22 mouse cellular contexts compared by ENCODE assay signal in genomic region chr11:77849151-77849550, GRCm38 (mm10). TPM values are rescaled to one million over a fixed set of nuclear protein-coding genes. Genes with fewer than 3 reads are reported as not detected.
DNase-seq lines count a peak whose midpoint lies in the region; ATAC-seq and TF ChIP-seq lines count a peak whose summit lies in the region.
"Had no signal": no experiment of that assay in that cellular context is flagged by ENCODE, and none has a peak within 500 bp of the region (broad histone marks: within the 10 kb centered on the region; RNA-seq: fewer than 3 reads in every experiment).

No protein-coding gene starts in this region.

- 0 out of 2 replicates have a peak overlapping the region, but pooled peaks have one; percentile 7 for H3K27ac ChIP-seq in heart, embryonic 10.5 days
- H3K27ac ChIP-seq in midbrain, embryonic 14.5 days (replicated peaks; ENCODE audit: low read depth, low read length) = peak overlapping the region; percentile 58; the same call in 1 of the 2 replicates
- H3K27ac ChIP-seq in midbrain, embryonic 10.5 days (replicated peaks) = no peak overlapping the region
- H3K27ac ChIP-seq in hindbrain, postnatal 0 days = peak overlapping the region; percentile 15; the same call in 1 of the 2 replicates
- H3K27ac ChIP-seq in kidney, embryonic 16.5 days (ENCODE audit: low read length) = no peak overlapping the region
- H3K27ac ChIP-seq: embryonic facial prominence, embryonic 13.5 days; gastrocnemius, adult 2 months; liver, embryonic 14.5 days had no signal

- H3K36me3 ChIP-seq in heart, embryonic 10.5 days = peaks cover 97% of the 10 kb centered on the region
- peaks cover 67% of the 10 kb centered on the region for H3K36me3 ChIP-seq in midbrain, embryonic 14.5 days (ENCODE audit: control insufficient read depth, insufficient read depth, low read length)
- peaks cover 95% of the 10 kb centered on the region for H3K36me3 ChIP-seq in midbrain, embryonic 10.5 days
- H3K36me3 ChIP-seq in hindbrain, postnatal 0 days (ENCODE audit: insufficient read depth, low read length) = peaks cover 30% of the 10 kb centered on the region
- peaks cover 44% of the 10 kb centered on the region for H3K36me3 ChIP-seq in kidney, embryonic 16.5 days (ENCODE audit: insufficient read depth, low read length)

- no peak for DNase-seq in heart, embryonic 10.5 days (ENCODE audit: low spot score)
- DNase-seq in heart, postnatal 14 days = no peak
- no peak for DNase-seq in midbrain, embryonic 14.5 days
- no peak for DNase-seq in midbrain, embryonic 10.5 days (ENCODE audit: low spot score)
- no peak for DNase-seq in hindbrain, postnatal 0 days (ENCODE audit: low spot score)
- DNase-seq in urinary bladder, postnatal 25 days (ENCODE audit: low spot score) = peak; percentile 31
- no peak for DNase-seq in layer of hippocampus, postnatal 25 days (ENCODE audit: extremely low spot score in 1 of 2, low spot score in 1 of 2)
- DNase-seq: B cell, adult 2 months; cerebellum, adult 11-12 months; cerebellum, postnatal 36 days; gastrocnemius, adult 2 months; heart, adult 11 months; kidney, adult 11 months; kidney, postnatal 36 days; layer of hippocampus, postnatal 36 days; thymus, adult 2 months had no signal

- H3K4me3 ChIP-seq in heart, embryonic 10.5 days = no peak overlapping the region
- no peak overlapping the region for H3K4me3 ChIP-seq in midbrain, embryonic 14.5 days (replicated peaks; ENCODE audit: low read depth, low read length)
- H3K4me3 ChIP-seq in midbrain, embryonic 10.5 days = no peak overlapping the region
- no peak overlapping the region for H3K4me3 ChIP-seq in hindbrain, postnatal 0 days (ENCODE audit: low read length)
- no peak overlapping the region for H3K4me3 ChIP-seq in kidney, embryonic 16.5 days (ENCODE audit: low read length)
- H3K4me3 ChIP-seq: embryonic facial prominence, embryonic 13.5 days; gastrocnemius, adult 2 months had no signal

- intact Hi-C loops in heart, postnatal 14 days (cut with DNase I) = no loop called here

- no peak overlapping the region for H3K4me2 ChIP-seq in midbrain, embryonic 14.5 days (ENCODE audit: low read length)
- no peak overlapping the region for H3K4me2 ChIP-seq in hindbrain, postnatal 0 days (ENCODE audit: low read depth, low read length)
- H3K4me2 ChIP-seq in kidney, embryonic 16.5 days (replicated peaks; ENCODE audit: low read depth, low read length) = no peak overlapping the region
- H3K4me2 ChIP-seq: embryonic facial prominence, embryonic 13.5 days had no signal

- TF ChIP-seq CTCF in hindbrain, postnatal 0 days (IDR thresholded peaks at IDR 0.05; ENCODE audit: low read depth) = no peak

- 67% methylated on average over 7 of the region's 7 CpGs for WGBS in heart, embryonic 10.5 days
- 80% methylated on average over 7 of the region's 7 CpGs for WGBS in midbrain, embryonic 14.5 days
- 74% methylated on average over 7 of the region's 7 CpGs for whole genome bisulfite sequencing in midbrain, embryonic 10.5 days
- WGBS in hindbrain, postnatal 0 days = 74% methylated on average over 7 of the region's 7 CpGs
- 77% methylated on average over 7 of the region's 7 CpGs for WGBS in kidney, embryonic 16.5 days

- H3K9ac ChIP-seq in midbrain, embryonic 14.5 days (replicated peaks; ENCODE audit: low read length) = no peak overlapping the region
- H3K9ac ChIP-seq in hindbrain, postnatal 0 days (replicated peaks; ENCODE audit: low read length) = no peak overlapping the region
- H3K9ac ChIP-seq in kidney, embryonic 16.5 days (replicated peaks; ENCODE audit: low read length) = no peak overlapping the region
- H3K9ac ChIP-seq: embryonic facial prominence, embryonic 13.5 days; liver, embryonic 14.5 days had no signal

- no peak for ATAC-seq in midbrain, embryonic 14.5 days (ENCODE audit: low FRiP score, low TSS enrichment)
- no peak for ATAC-seq in hindbrain, postnatal 0 days
- no peak for ATAC-seq in kidney, embryonic 16.5 days (ENCODE audit: low FRiP score, low TSS enrichment)
- ATAC-seq: lung, postnatal 0 days; Patski had no signal

- peaks cover 18% of the 10 kb centered on the region for H3K4me1 ChIP-seq in heart, embryonic 10.5 days
- peaks cover 62% of the 10 kb centered on the region for H3K4me1 ChIP-seq in midbrain, embryonic 14.5 days (ENCODE audit: control insufficient read depth, insufficient read depth, low read length)
- peaks cover 45% of the 10 kb centered on the region for H3K4me1 ChIP-seq in midbrain, embryonic 10.5 days
- H3K4me1 ChIP-seq in hindbrain, postnatal 0 days (ENCODE audit: insufficient read depth, low read length) = peaks cover 37% of the 10 kb centered on the region
- H3K4me1 ChIP-seq in kidney, embryonic 16.5 days (ENCODE audit: insufficient read depth, low read length) = peaks cover 24% of the 10 kb centered on the region

- H3K9me3 ChIP-seq in heart, embryonic 10.5 days = no peaks in the 10 kb centered on the region
- H3K9me3 ChIP-seq in midbrain, embryonic 14.5 days (ENCODE audit: control insufficient read depth, low read length) = no peaks in the 10 kb centered on the region
- H3K9me3 ChIP-seq in midbrain, embryonic 10.5 days (replicated peaks) = no peaks in the 10 kb centered on the region
- no peaks in the 10 kb centered on the region for H3K9me3 ChIP-seq in hindbrain, postnatal 0 days (ENCODE audit: low read length)
- H3K9me3 ChIP-seq in kidney, embryonic 16.5 days (ENCODE audit: low read length) = no peaks in the 10 kb centered on the region
- H3K9me3 ChIP-seq: embryonic facial prominence, embryonic 13.5 days had no signal

- no peaks in the 10 kb centered on the region for H3K27me3 ChIP-seq in heart, embryonic 10.5 days (ENCODE audit: insufficient read depth, poor library complexity, severe bottlenecking)
- no peaks in the 10 kb centered on the region for H3K27me3 ChIP-seq in midbrain, embryonic 14.5 days (ENCODE audit: control insufficient read depth, insufficient read depth, low read length)
- H3K27me3 ChIP-seq in midbrain, embryonic 10.5 days (ENCODE audit: low read depth, poor library complexity, severe bottlenecking) = peaks cover 66% of the 10 kb centered on the region
- no peaks in the 10 kb centered on the region for H3K27me3 ChIP-seq in hindbrain, postnatal 0 days (ENCODE audit: insufficient read depth, low read length)
- H3K27me3 ChIP-seq in kidney, embryonic 16.5 days (ENCODE audit: insufficient read depth, low read length) = peaks cover 4% of the 10 kb centered on the region
- H3K27me3 ChIP-seq: embryonic facial prominence, embryonic 13.5 days; Patski had no signal

RNA-seq across cellular contexts. Expression of gene Pipox, which starts 44.7 kb away (rescaled TPM):
- polyA plus RNA-seq in heart, embryonic 10.5 days (2016; fragmentation: Nextera tagmentation; extraction: Ambion mirVana) = 2.0 and 3.0 TPM in 2 replicates
- 1 to 10 TPM in 1 of 2 experiments, under 1 TPM in 1; 0.98 to 1.1 TPM for total RNA-seq in heart, postnatal 14 days (2021)
- 4.0 and 4.2 TPM in 2 replicates for polyA plus RNA-seq in midbrain, embryonic 14.5 days (2014; fragmentation: Nextera tagmentation; extraction: Ambion mirVana)
- 9.0 and 16.5 TPM in 2 replicates for polyA plus RNA-seq in midbrain, embryonic 10.5 days (2016; fragmentation: Nextera tagmentation; extraction: Ambion mirVana)
- 2.8 and 6.8 TPM in 2 replicates for total RNA-seq in hindbrain, postnatal 0 days (2014; rRNA removed)
- 4.4 and 4.6 TPM in 2 replicates for polyA plus RNA-seq in hindbrain, postnatal 0 days (2015; fragmentation: Nextera tagmentation; extraction: Ambion mirVana)
- polyA plus RNA-seq in kidney, embryonic 16.5 days (2015; fragmentation: Nextera tagmentation; extraction: Ambion mirVana) = 14.7 and 16.0 TPM in 2 replicates
- 1 to 10 TPM; 1.5 to 1.8 TPM for total RNA-seq in layer of hippocampus, postnatal 25 days (2021)
- total RNA-seq: gastrocnemius, adult 2 months; megakaryocyte, adult 5-6 weeks had no signal

Comparison
In these comparisons a context has a peak if more than half of its experiments do, and no peak if none do; other contexts are left out.
1. H3K27ac ChIP-seq: peak in heart, embryonic 10.5 days (single experiment), midbrain, embryonic 14.5 days (single experiment) and hindbrain, postnatal 0 days (single experiment); none in midbrain, embryonic 10.5 days (single experiment) and kidney, embryonic 16.5 days (single experiment).